Mouse (Mus musculus) midbrain, postnatal 0 days (tissue): ENCODE measurements around the gene Vmn1r194. TPM values are rescaled to one million over a fixed set of nuclear protein-coding genes. Genes with fewer than 3 reads are reported as not detected.
A peak's percentile ranks its signal among the peaks of the same experiment; 100 is the strongest.
"Not testable (repeated sequence)": the region's sequence is repeated elsewhere in the genome, so short reads cannot be mapped to it uniquely, and the experiment has no call there.

ENCODE experiments used
- ATAC-seq: fragments of 200-750 bp; cut with Nextera tagmentation; 2 replicates; pipeline ENCODE4 v1.8.0; 2017; ENCODE audit warnings: moderate number of reproducible peaks, mild to moderate bottlenecking, moderate TSS enrichment, moderate library complexity; ENCODE audit not compliant: low FRiP score
- DNase-seq: peaks from one replicate; pipeline ENCODE4 v3.0.0-alpha.2; 2015; ENCODE audit warnings: low spot score
- H3K27ac ChIP-seq: fragments of 300-500 bp; sonication (generic); 2 replicates; pipeline ENCODE4 v1.5.1; 2014; ENCODE audit warnings: low read depth, mild to moderate bottlenecking, low read length, mixed read lengths
- H3K27me3 ChIP-seq: fragments of 300-500 bp; sonication (generic); 2 replicates; pipeline ENCODE4 v1.6.1; 2014; ENCODE audit warnings: low read length, control low read depth, mixed read lengths; ENCODE audit not compliant: insufficient read depth
- H3K36me3 ChIP-seq: fragments of 300-500 bp; sonication (generic); 2 replicates; pipeline ENCODE4 v1.6.1; 2014; ENCODE audit warnings: low read length, control low read depth, mixed read lengths; ENCODE audit not compliant: insufficient read depth
- H3K4me1 ChIP-seq: fragments of 300-500 bp; sonication (generic); 2 replicates; pipeline ENCODE4 v1.6.1; 2014; ENCODE audit warnings: mild to moderate bottlenecking, control low read depth, antibody characterized with exemption, low read length, mixed read lengths; ENCODE audit not compliant: insufficient read depth
- H3K4me2 ChIP-seq: fragments of 300-500 bp; sonication (generic); 2 replicates; pipeline ENCODE4 v1.6.1; 2014; ENCODE audit warnings: low read depth, mild to moderate bottlenecking, low read length, mixed read lengths; ENCODE audit not compliant: poor library complexity, severe bottlenecking
- H3K4me3 ChIP-seq: fragments of 300-500 bp; sonication (generic); 2 replicates; pipeline ENCODE4 v1.5.1; 2014; ENCODE audit warnings: low read depth, mild to moderate bottlenecking, low read length, moderate library complexity
- H3K9ac ChIP-seq: fragments of 300-500 bp; sonication (generic); replicated peaks from 2 replicates; pipeline ENCODE4 v1.6.1; 2014; ENCODE audit warnings: mild to moderate bottlenecking, low read length, moderate library complexity, mixed read lengths; ENCODE audit not compliant: poor library complexity, severe bottlenecking
- H3K9me3 ChIP-seq: fragments of 300-500 bp; sonication (generic); 2 replicates; pipeline ENCODE4 v1.6.1; 2016; ENCODE audit warnings: low read length, control low read depth
- CTCF ChIP-seq: IDR thresholded peaks from 2 replicates; pipeline ENCODE4 v1.5.1; 2016; ENCODE audit warnings: antibody characterized with exemption, mild to moderate bottlenecking
- WGBS: fragments of 180-500 bp; shearing (Covaris S2); extraction: QIAGEN DNeasy Blood & Tissue Kit; methylation state at CpG from one replicate; pipeline ENCODE4 v1.1.7; 2014; 5-methylcytosine and 5-hydroxymethylcytosine counted together
- microRNA-seq: library from miRNA; unstranded; fragments of <30 nt; microRNA quantifications from one replicate; pipeline ENCODE4, GENCODE M21; 2016; ENCODE audit warnings: borderline number of aligned reads
- polyA plus RNA-seq: library from polyadenylated mRNA; unstranded; fragments of >200 nt; fragmentation: Nextera tagmentation; extraction: Ambion mirVana; gene quantifications from 2 replicates; pipeline ENCODE4 v1.2.1, GENCODE M21; 2015
- total RNA-seq: library from RNA; depleted of rRNA; stranded (reverse); fragments of >200 nt; gene quantifications from 2 replicates; pipeline ENCODE4 v1.2.3, GENCODE M21; 2014; rRNA removed

Gene Vmn1r194
- total RNA-seq (not detected in 2 replicates), polyA plus RNA-seq (not detected in 2 replicates)

GRCm38 (mm10) chr13:22243915-22244314, at the start of gene Vmn1r194:
TSS of gene Vmn1r194 (plus strand) at chr13:22244215.
- no peaks in the 10 kb centered on the region for H3K36me3 ChIP-seq
- H3K27ac ChIP-seq, result no peak within 1 kb of the TSS
- no peak within 1 kb of the TSS for H3K4me3 ChIP-seq
- H3K27me3 ChIP-seq, result no peaks in the 10 kb centered on the region
- WGBS, result 56% methylated on average over 1 of the region's 1 CpGs
- H3K9ac ChIP-seq, result no peak within 1 kb of the TSS
- H3K9me3 ChIP-seq, result no peaks in the 10 kb centered on the region
- DNase-seq (no peak), ATAC-seq (no peak)
- H3K4me1 ChIP-seq, result no peaks in the 10 kb centered on the region
- TF ChIP-seq CTCF, result no peak
- no peak within 1 kb of the TSS for H3K4me2 ChIP-seq

- not testable (repeated sequence) for ATAC-seq, H3K4me2 ChIP-seq, H3K9ac ChIP-seq, H3K27ac ChIP-seq, H3K36me3 ChIP-seq, H3K4me1 ChIP-seq, DNase-seq, H3K4me3 ChIP-seq, H3K27me3 ChIP-seq, H3K9me3 ChIP-seq
- 76% methylated on average over 1 of the region's 1 CpGs for WGBS
Observed at GRCm38 (mm10) chr13:22223060-22223459, 21.0 kb upstream of the Vmn1r194 start, which contains the start of gene Vmn1r193. TSS of gene Vmn1r193 (minus strand) at chr13:22223160.

DNA sequence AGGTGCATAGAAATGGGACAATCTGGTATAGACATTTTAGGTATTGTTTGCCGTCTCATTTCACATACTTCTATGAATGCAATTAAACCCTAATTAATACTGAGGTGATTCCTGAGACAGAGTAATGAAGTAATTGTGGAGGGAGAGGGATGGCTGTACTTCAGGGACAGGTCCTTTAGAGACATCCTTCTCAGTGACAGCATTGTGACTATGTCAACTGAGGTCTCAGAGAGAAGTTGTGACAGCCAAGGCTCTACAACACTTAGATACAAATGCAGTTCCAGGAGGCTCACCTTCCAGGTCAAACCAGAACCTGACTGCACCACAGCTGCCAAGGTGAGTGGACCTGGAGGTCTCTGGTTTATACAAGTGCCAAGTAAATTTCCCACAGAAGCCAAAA, 26.2 kb downstream of the Vmn1r194 start, which contains the start of gene Vmn1r195:
TSS of gene Vmn1r195 (plus strand) at position 301 of the 400 bp plus-strand sequence.
- not testable (repeated sequence) for H3K9me3 ChIP-seq, H3K27me3 ChIP-seq, H3K4me1 ChIP-seq, DNase-seq, H3K9ac ChIP-seq, H3K4me2 ChIP-seq, H3K27ac ChIP-seq, ATAC-seq, H3K36me3 ChIP-seq, H3K4me3 ChIP-seq
- 100% methylated on average over 1 of the region's 1 CpGs for WGBS

DNA sequence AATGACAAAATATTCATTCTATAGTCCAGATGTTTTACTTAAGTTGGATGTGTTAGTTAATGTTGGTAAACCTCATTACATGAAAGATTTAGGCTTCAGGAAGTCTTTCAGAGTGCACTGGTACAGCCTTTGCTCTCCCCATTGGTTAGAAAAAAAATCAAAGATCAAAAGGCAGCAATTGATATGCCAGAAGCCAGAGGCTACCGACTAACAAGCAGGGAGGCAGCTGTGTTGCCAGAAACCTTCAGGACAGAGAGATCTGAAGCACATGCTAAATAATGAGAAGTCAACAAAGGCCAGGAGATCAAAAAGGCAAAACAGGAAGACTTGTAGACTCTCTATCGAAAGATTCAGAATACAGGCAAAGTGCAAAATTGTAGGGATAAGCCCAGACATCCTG, 27.7 kb downstream of the Vmn1r194 start:
- Histone ChIP-seq H3K4me1 (no peaks in the 10 kb centered on the region), H3K36me3 (no peaks in the 10 kb centered on the region), H3K9ac (no peak overlapping the region), H3K27ac (no peak overlapping the region), H3K27me3 (no peaks in the 10 kb centered on the region), H3K9me3 (no peaks in the 10 kb centered on the region), H3K4me2 (no peak overlapping the region), H3K4me3 (no peak overlapping the region)
- ATAC-seq, result peak; percentile 65
- TF ChIP-seq CTCF, result no peak
- no peak for DNase-seq
- 19% methylated on average over 2 of the region's 2 CpGs for WGBS

- Histone ChIP-seq H3K4me1 (no peaks in the 10 kb centered on the region), H3K4me2 (no peak overlapping the region), H3K27ac (no peak overlapping the region), H3K36me3 (no peaks in the 10 kb centered on the region), H3K27me3 (no peaks in the 10 kb centered on the region), H3K9me3 (no peaks in the 10 kb centered on the region), H3K4me3 (no peak overlapping the region), H3K9ac (no peak overlapping the region)
- no peak for ATAC-seq
- WGBS, result 79% methylated on average over 2 of the region's 2 CpGs
- peak; percentile 39 for TF ChIP-seq CTCF
- peak; percentile 4 for DNase-seq
Observed at GRCm38 (mm10) chr13:22284578-22284977, 40.6 kb downstream of the Vmn1r194 start.

GRCm38 (mm10) chr13:22289620-22290019, 45.6 kb downstream of the Vmn1r194 start, which contains the start of gene Vmn1r196:
TSS of gene Vmn1r196 (plus strand) at chr13:22289920.
- TF ChIP-seq CTCF, result no peak
- no peaks in the 10 kb centered on the region for H3K9me3 ChIP-seq
- H3K36me3 ChIP-seq, result no peaks in the 10 kb centered on the region
- ATAC-seq, result no peak
- H3K4me3 ChIP-seq, result no peak within 1 kb of the TSS
- no peak within 1 kb of the TSS for H3K9ac ChIP-seq
- no peak within 1 kb of the TSS for H3K27ac ChIP-seq
- H3K4me1 ChIP-seq, result no peaks in the 10 kb centered on the region
- WGBS, result 67% methylated on average over 2 of the region's 2 CpGs
- DNase-seq, result no peak
- H3K4me2 ChIP-seq, result no peak within 1 kb of the TSS
- H3K27me3 ChIP-seq, result no peaks in the 10 kb centered on the region

Small RNAs within 50 kb of the gene (microRNA-seq; reads per million reads assigned to microRNA genes)
- gene Gm23282, result not detected
- gene Gm25084, result not detected

Other genes with a start within 250 kb of the Vmn1r194 start
- 0.09 and 1.6 TPM in 2 replicates for gene Prss16, start 234.5 kb upstream of the Vmn1r194 start, total RNA-seq
- not detected in 2 replicates for gene Prss16, start 234.5 kb upstream of the Vmn1r194 start, polyA plus RNA-seq
- gene Hist1h2ah, start 208.6 kb upstream of the Vmn1r194 start, total RNA-seq, result 4.5 and 62.6 TPM in 2 replicates
- 6.9 TPM in 1 of 2 replicates, not detected in the other for gene Hist1h2ah, start 208.6 kb upstream of the Vmn1r194 start, polyA plus RNA-seq
- 112 and 321 TPM in 2 replicates for gene Hist1h2bk, start 208.3 kb upstream of the Vmn1r194 start, total RNA-seq
- gene Hist1h2bk, start 208.3 kb upstream of the Vmn1r194 start, polyA plus RNA-seq, result not detected in 2 replicates
- gene Hist1h4i, start 202.9 kb upstream of the Vmn1r194 start, total RNA-seq, result 10.0 and 19.2 TPM in 2 replicates
- 2.2 and 2.5 TPM in 2 replicates for gene Hist1h4i, start 202.9 kb upstream of the Vmn1r194 start, polyA plus RNA-seq
- 84.2 and 252 TPM in 2 replicates for gene Hist1h2ag, start 201.3 kb upstream of the Vmn1r194 start, total RNA-seq
- 2.5 TPM in 1 of 2 replicates, not detected in the other for gene Hist1h2ag, start 201.3 kb upstream of the Vmn1r194 start, polyA plus RNA-seq
- gene Hist1h2bj, start 201.0 kb upstream of the Vmn1r194 start, total RNA-seq, result 161 and 335 TPM in 2 replicates
- gene Hist1h2bj, start 201.0 kb upstream of the Vmn1r194 start, polyA plus RNA-seq, result 2.7 and 3.2 TPM in 2 replicates
- gene Vmn1r188, start 159.8 kb upstream of the Vmn1r194 start, total RNA-seq, result not detected in 2 replicates
- gene Vmn1r188, start 159.8 kb upstream of the Vmn1r194 start, polyA plus RNA-seq, result not detected in 2 replicates
- gene Vmn1r189, start 138.4 kb upstream of the Vmn1r194 start, total RNA-seq, result not detected in 2 replicates
- gene Vmn1r189, start 138.4 kb upstream of the Vmn1r194 start, polyA plus RNA-seq, result not detected in 2 replicates
- gene Vmn1r191, start 60.2 kb upstream of the Vmn1r194 start, total RNA-seq, result not detected in 2 replicates
- gene Vmn1r191, start 60.2 kb upstream of the Vmn1r194 start, polyA plus RNA-seq, result not detected in 2 replicates
- gene Vmn1r192, start 53.1 kb upstream of the Vmn1r194 start, total RNA-seq, result not detected in 2 replicates
- not detected in 2 replicates for gene Vmn1r192, start 53.1 kb upstream of the Vmn1r194 start, polyA plus RNA-seq
- gene Vmn1r193, start 21.1 kb upstream of the Vmn1r194 start, total RNA-seq, result not detected in 2 replicates
- not detected in 2 replicates for gene Vmn1r193, start 21.1 kb upstream of the Vmn1r194 start, polyA plus RNA-seq
- gene Vmn1r195, start 26.3 kb downstream of the Vmn1r194 start, total RNA-seq, result not detected in 2 replicates
- gene Vmn1r195, start 26.3 kb downstream of the Vmn1r194 start, polyA plus RNA-seq, result not detected in 2 replicates
- not detected in 2 replicates for gene Vmn1r196, start 45.7 kb downstream of the Vmn1r194 start, total RNA-seq
- gene Vmn1r196, start 45.7 kb downstream of the Vmn1r194 start, polyA plus RNA-seq, result not detected in 2 replicates
- gene Vmn1r197, start 80.4 kb downstream of the Vmn1r194 start, total RNA-seq, result not detected in 2 replicates
- not detected in 2 replicates for gene Vmn1r197, start 80.4 kb downstream of the Vmn1r194 start, polyA plus RNA-seq
- gene Vmn1r198, start 106.1 kb downstream of the Vmn1r194 start, total RNA-seq, result not detected in 2 replicates
- not detected in 2 replicates for gene Vmn1r198, start 106.1 kb downstream of the Vmn1r194 start, polyA plus RNA-seq
- not detected in 2 replicates for gene Vmn1r199, start 135.6 kb downstream of the Vmn1r194 start, total RNA-seq
- gene Vmn1r199, start 135.6 kb downstream of the Vmn1r194 start, polyA plus RNA-seq, result not detected in 2 replicates
- not detected in 2 replicates for gene Vmn1r200, start 146.2 kb downstream of the Vmn1r194 start, total RNA-seq
- gene Vmn1r200, start 146.2 kb downstream of the Vmn1r194 start, polyA plus RNA-seq, result not detected in 2 replicates
- gene Vmn1r201, start 227.7 kb downstream of the Vmn1r194 start, total RNA-seq, result not detected in 2 replicates
- gene Vmn1r201, start 227.7 kb downstream of the Vmn1r194 start, polyA plus RNA-seq, result not detected in 2 replicates